Mouse (Mus musculus) cortical plate, adult 2 months (tissue): ENCODE measurements around the gene Mdk.

Experiments
- CTCF ChIP-seq: fragments of 200-500 bp; IDR thresholded peaks from 2 replicates; pipeline ENCODE4 v1.5.1; 2011; ENCODE audit warnings: mild to moderate bottlenecking, control low read depth, low read length; ENCODE audit not compliant: insufficient read depth; ENCODE audit errors: extremely low read depth
- POLR2A ChIP-seq: fragments of 200-500 bp; IDR thresholded peaks from 2 replicates; pipeline ENCODE4 v1.6.1; 2011; ENCODE audit warnings: mild to moderate bottlenecking, low read length, control low read depth; ENCODE audit not compliant: insufficient read depth; ENCODE audit errors: extremely low read depth

- TF ChIP-seq POLR2A (no peak), CTCF (peak; percentile 69)
Observed at GRCm38 (mm10) chr2:91923415-91924337, 8.4 kb downstream of the Mdk start.
